Mouse (Mus musculus) midbrain, embryonic 14.5 days (tissue): ENCODE results near the gene Zdhhc12. TPM values are rescaled to one million over a fixed set of nuclear protein-coding genes. Genes with fewer than 3 reads are reported as not detected.

Experiments used
- ATAC-seq: fragments of 200-750 bp; cut with Nextera tagmentation; 2 replicates; pipeline ENCODE4 v1.8.0; 2017; ENCODE audit warnings: moderate number of reproducible peaks, moderate library complexity; ENCODE audit not compliant: low FRiP score, low TSS enrichment
- DNase-seq: peaks from one replicate; pipeline ENCODE4 v3.0.0-alpha.2; 2015
- H3K27ac ChIP-seq: fragments of 300-500 bp; sonication (generic); replicated peaks from 2 replicates; pipeline ENCODE4 v1.5.1; 2014; ENCODE audit warnings: mild to moderate bottlenecking, low read depth, low read length, moderate library complexity
- H3K27me3 ChIP-seq: fragments of 300-500 bp; sonication (generic); 2 replicates; pipeline ENCODE4 v1.6.1; 2014; ENCODE audit warnings: low read length, control low read depth, mixed read lengths; ENCODE audit not compliant: control insufficient read depth, insufficient read depth
- H3K36me3 ChIP-seq: fragments of 300-500 bp; sonication (generic); 2 replicates; pipeline ENCODE4 v1.6.1; 2014; ENCODE audit warnings: low read length, control low read depth; ENCODE audit not compliant: control insufficient read depth, insufficient read depth
- H3K4me1 ChIP-seq: fragments of 300-500 bp; sonication (generic); 2 replicates; pipeline ENCODE4 v1.6.1; 2014; ENCODE audit warnings: mild to moderate bottlenecking, antibody characterized with exemption, low read length, control low read depth; ENCODE audit not compliant: control insufficient read depth, insufficient read depth
- H3K4me2 ChIP-seq: fragments of 300-500 bp; sonication (generic); 2 replicates; pipeline ENCODE4 v1.6.1; 2014; ENCODE audit warnings: mild to moderate bottlenecking, low read length, moderate library complexity
- H3K4me3 ChIP-seq: fragments of 300-500 bp; sonication (generic); replicated peaks from 2 replicates; pipeline ENCODE4 v1.5.1; 2014; ENCODE audit warnings: low read depth, low read length
- H3K9ac ChIP-seq: fragments of 300-500 bp; sonication (generic); replicated peaks from 2 replicates; pipeline ENCODE4 v1.6.1; 2014; ENCODE audit warnings: mild to moderate bottlenecking, low read length, moderate library complexity
- H3K9me3 ChIP-seq: fragments of 300-500 bp; sonication (generic); 2 replicates; pipeline ENCODE4 v1.6.1; 2016; ENCODE audit warnings: low read length, control low read depth, mixed read lengths; ENCODE audit not compliant: control insufficient read depth
- WGBS: fragments of 180-500 bp; shearing (Covaris S2); extraction: QIAGEN DNeasy Blood & Tissue Kit; methylation state at CpG from one replicate; pipeline ENCODE4 v1.1.7; 2014; 5-methylcytosine and 5-hydroxymethylcytosine counted together
- polyA plus RNA-seq: library from polyadenylated mRNA; unstranded; fragments of >200 nt; fragmentation: Nextera tagmentation; extraction: Ambion mirVana; gene quantifications from 2 replicates; pipeline ENCODE4 v1.2.1, GENCODE M21; 2014

Zdhhc12 gene
- polyA plus RNA-seq, 1 experiment from 2014 or later, result 17.6 TPM

- no peak overlapping the region for H3K4me3 ChIP-seq
- H3K27me3 ChIP-seq, result no peaks in the 10 kb centered on the region
- no peaks in the 10 kb centered on the region for H3K9me3 ChIP-seq
- no peak overlapping the region for H3K4me2 ChIP-seq
- no peak overlapping the region for H3K27ac ChIP-seq
- WGBS, result 47% methylated on average over 6 of the region's 6 CpGs
- no peak overlapping the region for H3K9ac ChIP-seq
- peak; percentile 32 for DNase-seq
- peaks cover 11% of the 10 kb centered on the region for H3K4me1 ChIP-seq
- ATAC-seq, result no peak
- H3K36me3 ChIP-seq, result no peaks in the 10 kb centered on the region
Observed at GRCm38 (mm10) chr2:30051992-30052761, 41.3 kb downstream of the Zdhhc12 start.

GRCm38 (mm10) chr2:30049831-30050230 lies 43.6 kb downstream of the Zdhhc12 start:
- H3K4me1 ChIP-seq, result peaks cover 11% of the 10 kb centered on the region
- no peaks in the 10 kb centered on the region for H3K27me3 ChIP-seq
- no peak overlapping the region for H3K27ac ChIP-seq
- DNase-seq (no peak), ATAC-seq (no peak)
- peaks cover 7% of the 10 kb centered on the region; the same call in 1 of the 2 replicates for H3K36me3 ChIP-seq
- H3K4me2 ChIP-seq, result no peak overlapping the region
- H3K9me3 ChIP-seq, result no peaks in the 10 kb centered on the region
- no peak overlapping the region for H3K9ac ChIP-seq
- no peak overlapping the region for H3K4me3 ChIP-seq
- 88% methylated on average over 3 of the region's 3 CpGs for WGBS

- Histone ChIP-seq H3K27ac (peak within 1 kb of the TSS; percentile 96), H3K9ac (peak within 1 kb of the TSS; percentile 69), H3K27me3 (no peaks in the 10 kb centered on the region), H3K4me3 (peak within 1 kb of the TSS; percentile 66), H3K4me2 (peak within 1 kb of the TSS; percentile 61), H3K36me3 (peaks cover 7% of the 10 kb centered on the region; the same call in 1 of the 2 replicates), H3K9me3 (no peaks in the 10 kb centered on the region), H3K4me1 (peaks cover 11% of the 10 kb centered on the region)
- DNase-seq, result peak; percentile 99
- WGBS, result under 1% methylated on average over 54 of the region's 54 CpGs
- ATAC-seq, result peak; percentile 93
Observed at GRCm38 (mm10) chr2:30048699-30049388, 44.6 kb downstream of the Zdhhc12 start, which contains the start of gene Wdr34. Gene Wdr34, minus strand, starts transcription at chr2:30048881.

GRCm38 (mm10) chr2:30048101-30048501 lies 45.3 kb downstream of the Zdhhc12 start:
- Histone ChIP-seq H3K4me2 (peak overlapping the region; percentile 61), H3K4me3 (peak overlapping the region; percentile 66), H3K4me1 (peaks cover 11% of the 10 kb centered on the region), H3K9me3 (no peaks in the 10 kb centered on the region), H3K27me3 (no peaks in the 10 kb centered on the region), H3K27ac (peak overlapping the region; percentile 96), H3K9ac (peak overlapping the region; percentile 69; the same call in 1 of the 2 replicates), H3K36me3 (peaks cover 7% of the 10 kb centered on the region; the same call in 1 of the 2 replicates)
- 61% methylated on average over 11 of the region's 11 CpGs for WGBS
- ATAC-seq, result no peak
- no peak for DNase-seq

- Histone ChIP-seq H3K9me3 (no peaks in the 10 kb centered on the region), H3K27ac (no peak overlapping the region), H3K36me3 (peaks cover 7% of the 10 kb centered on the region; the same call in 1 of the 2 replicates), H3K27me3 (no peaks in the 10 kb centered on the region), H3K4me1 (peaks cover 11% of the 10 kb centered on the region), H3K4me3 (no peak overlapping the region), H3K4me2 (no peak overlapping the region), H3K9ac (no peak overlapping the region)
- DNase-seq (no peak), ATAC-seq (no peak)
- WGBS, result 94% methylated on average over 6 of the region's 6 CpGs
Observed at GRCm38 (mm10) chr2:30047127-30047526, 46.3 kb downstream of the Zdhhc12 start.

GRCm38 (mm10) chr2:30044550-30044949 lies 48.9 kb downstream of the Zdhhc12 start:
- no peak for DNase-seq
- H3K4me3 ChIP-seq, result no peak overlapping the region
- 88% methylated on average over 5 of the region's 5 CpGs for WGBS
- peaks cover 11% of the 10 kb centered on the region for H3K4me1 ChIP-seq
- H3K27ac ChIP-seq, result no peak overlapping the region
- no peak overlapping the region for H3K4me2 ChIP-seq
- no peaks in the 10 kb centered on the region for H3K27me3 ChIP-seq
- no peak for ATAC-seq
- no peak overlapping the region for H3K9ac ChIP-seq
- H3K36me3 ChIP-seq, result peaks cover 7% of the 10 kb centered on the region; the same call in 1 of the 2 replicates
- H3K9me3 ChIP-seq, result no peaks in the 10 kb centered on the region

GRCm38 (mm10) chr2:30042445-30042844 lies 51.0 kb downstream of the Zdhhc12 start:
- Histone ChIP-seq H3K27ac (no peak overlapping the region), H3K4me2 (no peak overlapping the region), H3K9me3 (no peaks in the 10 kb centered on the region), H3K4me1 (no peaks in the 10 kb centered on the region; the same call in 1 of the 2 replicates), H3K36me3 (peaks cover 15% of the 10 kb centered on the region), H3K27me3 (no peaks in the 10 kb centered on the region), H3K4me3 (no peak overlapping the region), H3K9ac (no peak overlapping the region)
- WGBS, result 5% methylated on average over 4 of the region's 4 CpGs
- ATAC-seq (no peak), DNase-seq (peak; percentile 89)
